Mouse (Mus musculus) liver, adult 2 months (tissue): Measurements from ENCODE around the gene Krt24. TPM values are rescaled to one million over a fixed set of nuclear protein-coding genes. Genes with fewer than 3 reads are reported as not detected.

Experiments
- DNase-seq: peaks from one replicate; pipeline ENCODE4 v3.0.0-alpha.2; 2011; ENCODE audit warnings: low read depth, low spot score; ENCODE audit errors: extremely low read depth
- H3K27ac ChIP-seq: fragments of 200-500 bp; replicated peaks from 2 replicates; pipeline ENCODE4 v1.5.1; 2012; ENCODE audit warnings: low read depth, mild to moderate bottlenecking, control low read depth, inconsistent platforms, low read length; ENCODE audit not compliant: insufficient read depth
- H3K27me3 ChIP-seq: fragments of 200-500 bp; 2 replicates; pipeline ENCODE4 v1.6.1; 2012; ENCODE audit warnings: mild to moderate bottlenecking, moderate library complexity, low read length, inconsistent platforms; ENCODE audit not compliant: control insufficient read depth, insufficient read depth
- H3K36me3 ChIP-seq: fragments of 200-500 bp; 2 replicates; pipeline ENCODE4 v1.6.1; 2012; ENCODE audit warnings: low read length, inconsistent platforms; ENCODE audit not compliant: control insufficient read depth, insufficient read depth
- H3K4me1 ChIP-seq: fragments of 200-500 bp; 2 replicates; pipeline ENCODE4 v1.6.1; 2011; ENCODE audit warnings: low read length; ENCODE audit not compliant: control insufficient read depth, insufficient read depth
- H3K4me3 ChIP-seq: fragments of 200-500 bp; 2 replicates; pipeline ENCODE4 v1.5.1; 2011; ENCODE audit warnings: low read depth, mild to moderate bottlenecking, control low read depth, low read length, moderate library complexity; ENCODE audit not compliant: insufficient read depth
- H3K79me2 ChIP-seq: fragments of 200-500 bp; 2 replicates; pipeline ENCODE4 v1.6.1; 2012; ENCODE audit warnings: inconsistent platforms, mild to moderate bottlenecking, low read length, moderate library complexity; ENCODE audit not compliant: control insufficient read depth, insufficient read depth
- H3K9ac ChIP-seq: fragments of 200-500 bp; 2 replicates; pipeline ENCODE4 v1.6.1; 2012; ENCODE audit warnings: low read depth, mild to moderate bottlenecking, control low read depth, inconsistent platforms, low read length
- CTCF ChIP-seq: fragments of 200-500 bp; IDR thresholded peaks from 2 replicates; pipeline ENCODE4 v1.5.1; 2011; ENCODE audit warnings: low read depth, low read length, control low read depth
- POLR2A ChIP-seq: fragments of 200-500 bp; IDR thresholded peaks from 2 replicates; pipeline ENCODE4 v1.6.1; 2011; ENCODE audit warnings: low read length, control low read depth; ENCODE audit not compliant: insufficient read depth; ENCODE audit errors: extremely low read depth
- WGBS: fragments of 180-500 bp; shearing (Covaris S2); methylation state at CpG from one replicate; pipeline ENCODE4 v1.1.7; 2018; 5-methylcytosine and 5-hydroxymethylcytosine counted together
- polyA plus RNA-seq: library from polyadenylated mRNA; depleted of rRNA; stranded (reverse); fragments of >200 nt; gene quantifications from 2 replicates; pipeline ENCODE4 v1.2.3, GENCODE M21; 2012; rRNA removed
- total RNA-seq: library from RNA; depleted of rRNA; stranded (reverse); fragments of >200 nt; gene quantifications from 2 replicates; pipeline ENCODE4 v1.2.3, GENCODE M21; 2014; rRNA removed

Krt24 gene
- total RNA-seq: not detected in 2 replicates
- polyA plus RNA-seq: not detected in 2 replicates

- Histone ChIP-seq H3K27me3 (no peaks in the 10 kb centered on the region), H3K79me2 (no peaks in the 10 kb centered on the region), H3K4me3 (no peak within 1 kb of the TSS), H3K27ac (no peak within 1 kb of the TSS), H3K9ac (no peak within 1 kb of the TSS), H3K36me3 (no peaks in the 10 kb centered on the region), H3K4me1 (no peaks in the 10 kb centered on the region)
- WGBS: 70% methylated on average over 11 of the region's 11 CpGs
- no peak for DNase-seq
- no peak for TF ChIP-seq CTCF
- TF ChIP-seq POLR2A: no peak
Observed at GRCm38 (mm10) chr11:99284833-99285312, at the start of gene Krt24. TSS of gene Krt24 (minus strand) at chr11:99285262.

GRCm38 (mm10) chr11:99333426-99333825, 48.4 kb upstream of the Krt24 start:
- 85% methylated on average over 13 of the region's 13 CpGs for WGBS
- DNase-seq: no peak
- no peaks in the 10 kb centered on the region for H3K4me1 ChIP-seq
- H3K27ac ChIP-seq: no peak overlapping the region
- no peaks in the 10 kb centered on the region for H3K36me3 ChIP-seq
- H3K4me3 ChIP-seq: no peak overlapping the region
- H3K79me2 ChIP-seq: no peaks in the 10 kb centered on the region
- H3K9ac ChIP-seq: no peak overlapping the region
- TF ChIP-seq POLR2A (no peak), CTCF (no peak)
- H3K27me3 ChIP-seq: no peaks in the 10 kb centered on the region

- TF ChIP-seq POLR2A (no peak), CTCF (no peak)
- Histone ChIP-seq H3K36me3 (no peaks in the 10 kb centered on the region), H3K4me3 (no peak overlapping the region), H3K9ac (no peak overlapping the region), H3K27ac (no peak overlapping the region), H3K79me2 (no peaks in the 10 kb centered on the region), H3K4me1 (no peaks in the 10 kb centered on the region), H3K27me3 (no peaks in the 10 kb centered on the region)
- WGBS: 76% methylated on average over 2 of the region's 2 CpGs
- DNase-seq: no peak
Observed at GRCm38 (mm10) chr11:99329655-99330054, 44.6 kb upstream of the Krt24 start.

- DNase-seq: no peak
- no peak within 1 kb of the TSS for H3K4me3 ChIP-seq
- H3K36me3 ChIP-seq: no peaks in the 10 kb centered on the region
- WGBS: 88% methylated on average over 11 of the region's 11 CpGs
- no peak within 1 kb of the TSS for H3K9ac ChIP-seq
- no peaks in the 10 kb centered on the region for H3K27me3 ChIP-seq
- H3K79me2 ChIP-seq: no peaks in the 10 kb centered on the region
- H3K27ac ChIP-seq: no peak within 1 kb of the TSS
- no peak for TF ChIP-seq CTCF
- no peak for TF ChIP-seq POLR2A
- H3K4me1 ChIP-seq: no peaks in the 10 kb centered on the region
Observed at GRCm38 (mm10) chr11:99322851-99323250, 37.8 kb upstream of the Krt24 start, which contains the start of gene Krt25. TSS of gene Krt25 (minus strand) at chr11:99322951.

DNA sequence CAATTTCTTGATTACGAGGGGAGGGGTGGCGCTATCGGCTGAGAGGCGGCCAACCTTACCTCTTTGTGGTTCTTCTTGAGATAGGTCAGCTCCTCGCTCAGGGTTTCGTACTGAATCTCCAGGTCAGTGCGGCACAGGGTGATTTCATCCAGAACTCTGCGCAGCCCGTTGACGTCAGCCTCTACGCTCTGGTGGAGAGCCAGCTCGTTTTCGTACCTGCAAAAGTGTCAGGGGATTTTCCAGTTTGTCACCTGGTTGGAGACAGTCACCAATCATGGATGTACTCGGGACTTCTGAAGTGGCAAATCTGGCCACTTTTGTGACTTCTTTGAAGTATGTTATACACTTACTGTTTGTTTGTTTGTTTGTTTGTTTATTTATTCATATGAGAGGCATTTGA, 36.0 kb upstream of the Krt24 start:
- Histone ChIP-seq H3K27me3 (no peaks in the 10 kb centered on the region), H3K9ac (no peak overlapping the region), H3K4me3 (no peak overlapping the region), H3K36me3 (no peaks in the 10 kb centered on the region), H3K27ac (no peak overlapping the region), H3K4me1 (no peaks in the 10 kb centered on the region), H3K79me2 (no peaks in the 10 kb centered on the region)
- TF ChIP-seq CTCF (no peak), POLR2A (no peak)
- no peak for DNase-seq
- WGBS: 94% methylated on average over 14 of the region's 14 CpGs

DNA sequence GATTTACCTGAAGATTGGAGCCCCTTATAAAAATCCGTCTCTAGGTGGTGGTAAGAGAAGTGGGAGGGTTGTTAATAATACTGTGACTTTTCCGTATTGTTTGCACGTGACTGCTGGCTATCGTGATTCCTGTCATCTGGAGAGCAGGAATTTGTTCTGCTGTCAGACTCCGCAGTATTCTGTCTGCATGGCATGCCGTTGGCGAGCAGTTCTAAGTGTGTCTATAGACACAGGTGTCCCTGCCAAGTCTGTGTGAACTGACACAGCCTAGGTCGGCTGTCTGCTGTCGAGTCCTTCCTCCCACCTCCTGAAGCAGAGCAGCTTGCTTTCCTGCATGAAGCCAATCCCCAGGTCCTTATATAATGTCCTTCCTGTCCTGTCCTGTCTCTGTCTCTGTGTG, 34.1 kb upstream of the Krt24 start:
- Histone ChIP-seq H3K4me3 (no peak overlapping the region), H3K27me3 (no peaks in the 10 kb centered on the region), H3K9ac (no peak overlapping the region), H3K79me2 (no peaks in the 10 kb centered on the region), H3K36me3 (no peaks in the 10 kb centered on the region), H3K27ac (no peak overlapping the region), H3K4me1 (no peaks in the 10 kb centered on the region)
- WGBS: 16% methylated on average over 9 of the region's 9 CpGs
- TF ChIP-seq CTCF (no peak), POLR2A (no peak)
- peak; percentile 10 for DNase-seq
